Mouse (Mus musculus): ENCODE data around the gene Lin28a. TPM values are rescaled to one million over a fixed set of nuclear protein-coding genes. Genes with fewer than 3 reads are reported as not detected.
A peak's percentile ranks its signal among the peaks of the same experiment; 100 is the strongest.

Lin28a gene
- polyA plus RNA-seq, 1 experiment, result not detected

GRCm38 (mm10) chr4:134019641-134020351 is 1.2 kb upstream of the Lin28a start:
- Histone ChIP-seq H3K4me1 (ENCODE audit: control insufficient read depth, insufficient read depth, low read length) (no peaks in the 10 kb centered on the region), H3K4me3 (ENCODE audit: insufficient read depth, low read length) (no peak overlapping the region), H3K27ac (ENCODE audit: insufficient read depth, low read length) (no peak overlapping the region)
- TF ChIP-seq POLR2A (IDR thresholded peaks at IDR 0.05; ENCODE audit: low read depth, low read length) (no peak), CTCF (IDR thresholded peaks at IDR 0.05; ENCODE audit: borderline replicate concordance, insufficient read depth, low read length) (no peak)

GRCm38 (mm10) chr4:134019210-134019609 is 569 bp upstream of the Lin28a start:
- Histone ChIP-seq H3K27ac (ENCODE audit: insufficient read depth, low read length) (no peak overlapping the region), H3K4me1 (ENCODE audit: control insufficient read depth, insufficient read depth, low read length) (no peaks in the 10 kb centered on the region), H3K4me3 (ENCODE audit: insufficient read depth, low read length) (no peak overlapping the region)
- TF ChIP-seq POLR2A (IDR thresholded peaks at IDR 0.05; ENCODE audit: low read depth, low read length) (no peak), CTCF (IDR thresholded peaks at IDR 0.05; ENCODE audit: borderline replicate concordance, insufficient read depth, low read length) (no peak)

- TF ChIP-seq POLR2A (IDR thresholded peaks at IDR 0.05; ENCODE audit: low read depth, low read length) (no peak), CTCF (IDR thresholded peaks at IDR 0.05; ENCODE audit: borderline replicate concordance, insufficient read depth, low read length) (no peak)
- Histone ChIP-seq H3K4me1 (ENCODE audit: control insufficient read depth, insufficient read depth, low read length) (no peaks in the 10 kb centered on the region), H3K27ac (ENCODE audit: insufficient read depth, low read length) (no peak overlapping the region), H3K4me3 (ENCODE audit: insufficient read depth, low read length) (no peak overlapping the region)
Measured at GRCm38 (mm10) chr4:134018038-134018778, 433 bp downstream of the Lin28a start.

- TF ChIP-seq CTCF (IDR thresholded peaks at IDR 0.05; ENCODE audit: borderline replicate concordance, insufficient read depth, low read length) (no peak), POLR2A (IDR thresholded peaks at IDR 0.05; ENCODE audit: low read depth, low read length) (no peak)
- no peak overlapping the region for H3K4me3 ChIP-seq (ENCODE audit: insufficient read depth, low read length)
- H3K4me1 ChIP-seq (ENCODE audit: control insufficient read depth, insufficient read depth, low read length), result no peaks in the 10 kb centered on the region
- no peak overlapping the region for H3K27ac ChIP-seq (ENCODE audit: insufficient read depth, low read length)
Measured at GRCm38 (mm10) chr4:134017201-134017865, 1.3 kb downstream of the Lin28a start.

- Histone ChIP-seq H3K4me1 (ENCODE audit: control insufficient read depth, insufficient read depth, low read length) (no peaks in the 10 kb centered on the region), H3K4me3 (ENCODE audit: insufficient read depth, low read length) (no peak overlapping the region), H3K27ac (ENCODE audit: insufficient read depth, low read length) (no peak overlapping the region)
- TF ChIP-seq POLR2A (IDR thresholded peaks at IDR 0.05; ENCODE audit: low read depth, low read length) (no peak), CTCF (IDR thresholded peaks at IDR 0.05; ENCODE audit: borderline replicate concordance, insufficient read depth, low read length) (no peak)
Measured at GRCm38 (mm10) chr4:134016767-134017166, 1.9 kb downstream of the Lin28a start.

GRCm38 (mm10) chr4:134016208-134016607 is 2.4 kb downstream of the Lin28a start:
- H3K4me1 ChIP-seq (ENCODE audit: control insufficient read depth, insufficient read depth, low read length), result no peaks in the 10 kb centered on the region
- no peak overlapping the region for H3K4me3 ChIP-seq (ENCODE audit: insufficient read depth, low read length)
- no peak for TF ChIP-seq CTCF (IDR thresholded peaks at IDR 0.05; ENCODE audit: borderline replicate concordance, insufficient read depth, low read length)
- TF ChIP-seq POLR2A (IDR thresholded peaks at IDR 0.05; ENCODE audit: low read depth, low read length), result no peak
- no peak overlapping the region for H3K27ac ChIP-seq (ENCODE audit: insufficient read depth, low read length)

GRCm38 (mm10) chr4:134012858-134013528 is 5.6 kb downstream of the Lin28a start:
- H3K4me1 ChIP-seq (ENCODE audit: control insufficient read depth, insufficient read depth, low read length), result no peaks in the 10 kb centered on the region
- no peak overlapping the region for H3K27ac ChIP-seq (ENCODE audit: insufficient read depth, low read length)
- H3K4me3 ChIP-seq (ENCODE audit: insufficient read depth, low read length), result no peak overlapping the region
- no peak for TF ChIP-seq POLR2A (IDR thresholded peaks at IDR 0.05; ENCODE audit: low read depth, low read length)
- peak; percentile 60; the same call in 1 of the 2 replicates for TF ChIP-seq CTCF (IDR thresholded peaks at IDR 0.05; ENCODE audit: borderline replicate concordance, insufficient read depth, low read length)

GRCm38 (mm10) chr4:134011450-134012414 is 6.9 kb downstream of the Lin28a start:
- Histone ChIP-seq H3K4me3 (ENCODE audit: insufficient read depth, low read length) (no peak overlapping the region), H3K4me1 (ENCODE audit: control insufficient read depth, insufficient read depth, low read length) (no peaks in the 10 kb centered on the region), H3K27ac (ENCODE audit: insufficient read depth, low read length) (no peak overlapping the region)
- TF ChIP-seq POLR2A (IDR thresholded peaks at IDR 0.05; ENCODE audit: low read depth, low read length) (no peak), CTCF (IDR thresholded peaks at IDR 0.05; ENCODE audit: borderline replicate concordance, insufficient read depth, low read length) (no peak)
